Mouse (Mus musculus): Measurements from ENCODE around the gene Zfp981.
A peak's percentile ranks its signal among the peaks of the same experiment; 100 is the strongest.
"Not testable (repeated sequence)": the region's sequence is repeated elsewhere in the genome, so short reads cannot be mapped to it uniquely, and the experiment has no call there.

Zfp981 gene

DNA sequence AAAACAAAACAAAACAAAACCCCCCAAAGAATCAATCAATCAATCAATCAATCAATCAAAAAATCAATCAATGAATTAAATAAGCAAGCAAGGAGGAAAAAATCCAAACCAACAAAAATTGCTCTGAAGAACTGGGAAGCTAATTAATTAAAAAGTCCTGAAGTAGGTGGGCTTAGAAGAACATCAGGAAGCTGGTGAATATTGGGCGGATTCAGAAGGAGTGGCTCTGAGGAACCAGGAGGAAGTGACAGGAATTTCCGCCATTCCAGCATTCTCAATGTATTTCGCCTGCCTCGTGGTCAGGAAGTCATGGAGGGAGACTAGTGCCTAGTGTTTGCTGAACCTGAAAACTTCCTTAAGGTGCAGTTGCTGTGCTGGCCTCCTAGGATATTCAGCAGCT, at the start of gene Zfp981:
Gene Zfp981, plus strand, starts transcription at position 301 of the 400 bp plus-strand sequence.
- not testable (repeated sequence) for DNase-seq (ENCODE audit: low read depth, low spot score)

DNA sequence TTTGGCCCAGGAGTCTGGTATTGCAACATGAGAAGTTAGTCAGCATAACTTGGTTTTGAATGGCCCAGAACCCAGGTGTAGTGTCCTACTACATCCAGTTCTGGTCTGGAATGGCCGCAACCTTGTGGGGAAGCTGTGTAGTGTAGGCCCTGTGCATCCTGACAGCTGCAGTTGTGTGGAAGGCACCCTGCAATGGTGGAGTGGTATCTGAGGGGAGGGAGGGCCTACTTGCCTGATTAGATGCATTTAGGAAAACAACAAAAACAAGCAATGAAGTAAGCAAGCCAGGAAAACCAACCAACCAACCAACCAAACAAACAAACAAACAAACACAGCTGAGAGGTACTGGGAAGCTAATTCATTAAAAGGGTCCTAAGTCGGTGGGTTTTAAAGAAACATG, 49.3 kb upstream of the Zfp981 start:
- not testable (repeated sequence) for DNase-seq (ENCODE audit: low read depth, low spot score)

DNA sequence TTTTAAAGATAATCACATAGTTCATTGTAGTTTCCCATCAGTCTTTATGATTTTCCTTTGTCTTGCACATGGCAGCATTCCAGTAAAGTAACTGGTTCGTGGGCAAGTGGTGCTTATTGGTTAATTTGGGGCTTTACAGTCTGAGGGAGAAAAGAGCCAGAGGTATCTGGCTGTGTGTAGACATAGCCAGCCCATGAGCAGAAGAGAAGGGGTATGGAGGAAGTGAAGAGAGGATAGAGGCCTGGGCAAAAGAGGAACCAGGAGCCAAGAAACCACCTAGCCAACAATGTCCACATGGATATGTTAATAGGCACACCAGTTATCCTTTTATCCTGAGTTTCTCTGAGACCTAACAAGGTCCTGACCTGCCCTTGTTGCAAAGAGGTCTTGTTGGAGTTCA, 47.7 kb upstream of the Zfp981 start:
- DNase-seq (ENCODE audit: low read depth, low spot score): not testable (repeated sequence)

DNA sequence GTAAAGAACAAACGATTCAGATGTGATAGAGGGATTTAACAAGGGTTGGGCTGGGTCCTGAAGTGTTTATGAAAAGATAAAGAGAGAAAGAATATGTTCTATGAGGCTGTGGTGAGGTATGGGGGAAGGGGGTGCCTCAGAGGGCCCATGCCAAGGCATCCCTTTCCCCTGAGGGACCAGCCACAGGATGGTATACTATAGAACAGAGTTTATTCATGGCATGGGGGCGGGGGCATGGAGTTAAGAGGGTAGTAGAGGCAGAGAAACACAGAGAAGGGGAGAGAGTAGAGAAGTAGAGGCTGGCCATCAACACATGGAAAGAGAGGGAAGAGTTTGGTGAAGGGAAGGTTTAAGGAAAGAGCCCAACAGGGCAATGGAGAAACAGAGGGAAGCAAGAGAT, 46.9 kb upstream of the Zfp981 start:
- DNase-seq (ENCODE audit: low read depth, low spot score): no peak

DNA sequence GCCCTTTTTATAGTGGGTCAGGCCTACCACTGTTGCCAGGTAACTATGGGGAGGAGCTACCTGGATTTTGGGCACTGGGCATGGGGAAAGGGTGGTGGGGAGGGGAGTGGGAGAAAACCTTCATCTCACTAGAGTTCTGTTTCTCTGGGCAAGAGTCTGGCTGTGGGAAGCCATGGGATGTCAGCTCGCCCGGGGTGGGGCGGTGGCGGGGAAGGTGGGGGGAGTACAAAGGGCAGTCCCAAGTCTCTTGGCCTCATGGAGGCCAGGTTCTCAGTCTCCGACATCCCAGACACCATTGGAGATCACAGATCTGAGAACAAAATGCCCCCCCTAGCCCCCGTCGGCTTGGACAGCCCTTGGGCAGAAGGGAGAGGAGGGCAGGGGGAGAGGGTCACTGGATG, 46.5 kb upstream of the Zfp981 start:
- no peak for DNase-seq (ENCODE audit: low read depth, low spot score)

DNA sequence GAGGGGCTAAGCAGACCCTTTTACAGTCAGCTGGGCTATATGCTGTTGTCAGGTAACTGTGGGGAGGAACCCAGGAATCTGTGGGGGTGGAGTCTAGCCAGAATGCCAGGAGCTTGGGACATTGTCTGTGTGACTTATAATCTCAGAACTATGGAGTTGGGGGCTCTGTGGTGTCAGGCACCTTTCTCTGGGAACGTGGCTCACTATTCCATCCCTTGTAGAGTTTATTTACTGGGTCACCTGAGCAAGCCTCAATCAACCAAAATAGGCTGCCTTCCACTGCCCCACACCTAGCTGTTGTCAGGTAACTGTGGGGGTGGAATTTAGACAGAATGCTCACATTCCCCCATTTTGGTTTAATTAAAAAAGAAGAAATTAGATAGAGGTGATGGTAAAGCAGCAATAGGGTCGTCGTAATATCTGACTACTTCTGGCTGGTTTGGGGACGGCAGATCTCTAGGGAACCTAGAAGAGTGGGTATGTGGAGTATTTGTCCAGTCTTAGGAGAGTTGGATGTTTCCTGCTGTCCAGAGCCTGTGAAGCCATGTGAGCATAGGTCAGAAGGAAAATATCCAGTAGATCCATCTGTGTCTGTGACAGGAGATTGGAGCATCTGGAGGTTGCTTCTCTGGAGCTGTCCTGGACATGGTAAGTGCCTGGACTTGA, 45.6 kb upstream of the Zfp981 start:
- DNase-seq (ENCODE audit: low read depth, low spot score): peak; percentile 17

DNA sequence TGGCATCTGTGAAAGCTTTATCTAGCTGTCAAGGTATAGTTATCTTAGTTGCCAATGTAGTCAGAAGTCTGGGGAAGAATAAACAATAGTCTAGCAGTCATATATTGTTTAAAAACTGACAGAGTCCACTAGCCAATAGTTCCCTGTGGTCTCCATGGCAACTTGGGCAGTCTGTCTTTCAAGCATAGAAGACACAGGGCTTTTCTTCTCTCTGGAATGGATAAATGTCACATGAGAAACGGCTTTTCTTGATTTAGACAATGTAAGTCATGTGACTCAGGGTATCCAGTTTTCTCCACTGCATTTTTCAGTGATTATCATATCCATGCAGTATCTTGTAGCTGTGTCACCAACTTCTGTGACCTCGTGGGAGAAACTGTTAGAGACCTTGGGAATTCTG, 44.7 kb upstream of the Zfp981 start:
- DNase-seq (ENCODE audit: low read depth, low spot score): no peak

DNA sequence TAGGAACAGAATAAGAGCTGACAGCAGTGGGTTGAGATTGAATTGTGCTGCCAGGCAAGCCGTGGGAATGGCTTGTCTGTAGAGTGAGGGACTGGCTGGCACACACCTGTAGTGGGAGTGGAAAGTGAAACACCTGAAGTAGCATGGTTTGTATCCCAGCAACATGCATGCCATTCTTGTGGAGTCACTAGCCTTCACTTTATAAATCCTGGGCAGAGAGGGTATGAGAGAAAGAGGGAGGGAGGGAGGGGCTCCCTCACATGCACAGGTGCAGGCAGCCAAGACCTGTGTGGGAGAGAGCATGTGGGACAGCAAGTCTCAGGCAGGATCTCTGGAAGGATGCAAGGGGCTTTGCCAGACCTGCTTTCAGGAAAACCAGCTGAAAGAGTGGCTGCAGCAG, 44.1 kb upstream of the Zfp981 start:
- no peak for DNase-seq (ENCODE audit: low read depth, low spot score)

DNA sequence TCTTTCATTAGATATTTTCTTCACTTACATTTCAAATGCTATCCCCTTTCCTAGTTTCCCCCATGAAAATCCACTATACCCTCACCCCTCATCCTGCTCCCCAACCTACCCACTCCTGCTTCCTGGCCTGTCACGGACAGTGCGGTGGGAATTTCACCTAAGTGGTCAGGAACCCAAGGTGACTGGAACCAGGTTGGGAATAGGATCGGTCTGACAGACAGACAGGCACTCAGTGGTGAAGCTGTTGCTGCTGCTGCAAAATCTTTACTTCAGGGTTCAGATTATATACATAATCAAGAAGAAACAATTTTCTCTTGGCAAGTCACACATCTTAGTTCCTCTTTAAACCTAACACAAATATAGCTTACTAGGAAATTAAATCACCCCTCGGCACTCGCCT, 42.0 kb upstream of the Zfp981 start:
- not testable (repeated sequence) for DNase-seq (ENCODE audit: low read depth, low spot score)

DNA sequence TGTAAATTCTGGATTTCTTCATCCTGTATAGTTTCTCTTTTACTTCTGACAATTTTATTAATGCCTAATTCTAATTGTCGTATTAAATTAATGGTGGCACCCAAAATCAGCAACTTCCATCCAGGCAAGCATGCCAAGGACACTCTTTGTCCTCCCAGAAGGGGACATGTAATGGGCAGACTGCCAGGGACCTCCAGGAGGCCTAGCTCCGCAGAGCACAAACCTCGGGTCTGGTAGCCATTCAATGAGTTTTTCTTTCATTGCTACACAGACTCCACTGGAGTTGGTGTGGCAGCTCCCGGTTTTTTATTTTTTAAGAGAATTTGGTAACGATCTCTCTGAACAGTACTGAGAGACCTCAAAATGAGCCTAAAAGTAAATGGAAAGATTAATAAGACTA, 41.1 kb upstream of the Zfp981 start:
- not testable (repeated sequence) for DNase-seq (ENCODE audit: low read depth, low spot score)

DNA sequence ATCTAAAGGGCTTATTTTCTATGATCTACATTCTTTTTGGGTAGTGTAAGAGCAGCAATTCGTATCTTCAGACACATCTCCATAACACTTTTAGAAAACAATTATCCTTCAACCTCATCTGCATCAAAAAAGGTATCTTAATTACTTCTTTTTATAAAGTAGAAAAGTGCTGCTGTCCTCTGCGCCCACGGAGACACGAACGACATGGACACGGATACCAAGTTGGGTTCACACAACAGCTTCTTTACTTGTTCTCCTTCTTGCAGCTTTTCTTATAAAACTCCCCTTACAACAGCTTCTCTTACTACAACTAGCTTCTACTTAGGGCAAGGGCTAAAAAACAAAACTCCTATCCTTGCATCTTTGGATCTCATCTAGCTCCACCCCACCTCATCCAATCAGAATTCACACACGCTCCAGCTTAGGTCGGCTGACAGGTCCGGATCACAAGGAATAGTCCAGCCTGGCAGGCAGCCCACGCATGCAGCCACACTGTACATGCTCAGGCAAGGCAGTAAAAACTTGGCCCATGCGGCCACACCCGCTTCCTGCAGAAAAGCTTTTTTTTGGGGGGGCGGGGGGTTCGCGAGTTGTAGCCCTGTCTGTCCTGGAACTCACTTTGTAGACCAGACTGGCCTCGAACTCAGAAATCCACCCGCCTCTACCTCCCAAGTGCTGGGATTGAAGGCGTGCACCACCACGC, 38.0 kb upstream of the Zfp981 start:
- not testable (repeated sequence) for DNase-seq (ENCODE audit: low read depth, low spot score)

DNA sequence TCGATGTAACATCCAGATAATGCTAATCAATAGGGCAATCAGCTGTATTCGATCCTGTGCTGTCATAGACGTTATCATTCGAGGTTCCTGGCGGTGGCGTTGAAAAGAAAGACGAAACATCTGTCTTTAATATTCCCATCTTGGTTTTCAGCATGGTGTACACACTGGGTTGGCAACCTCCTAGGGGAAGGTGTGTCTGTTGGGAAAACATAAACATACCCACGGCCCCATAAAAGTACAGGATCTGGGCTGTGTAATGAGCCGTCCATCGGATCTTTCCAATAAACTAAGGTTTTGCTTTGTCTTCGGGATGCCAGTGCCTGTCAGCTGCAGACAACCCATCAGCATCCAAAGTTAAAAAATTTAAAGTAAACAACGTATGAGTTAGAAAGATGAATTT, 31.8 kb upstream of the Zfp981 start:
- not testable (repeated sequence) for DNase-seq (ENCODE audit: low read depth, low spot score)

DNA sequence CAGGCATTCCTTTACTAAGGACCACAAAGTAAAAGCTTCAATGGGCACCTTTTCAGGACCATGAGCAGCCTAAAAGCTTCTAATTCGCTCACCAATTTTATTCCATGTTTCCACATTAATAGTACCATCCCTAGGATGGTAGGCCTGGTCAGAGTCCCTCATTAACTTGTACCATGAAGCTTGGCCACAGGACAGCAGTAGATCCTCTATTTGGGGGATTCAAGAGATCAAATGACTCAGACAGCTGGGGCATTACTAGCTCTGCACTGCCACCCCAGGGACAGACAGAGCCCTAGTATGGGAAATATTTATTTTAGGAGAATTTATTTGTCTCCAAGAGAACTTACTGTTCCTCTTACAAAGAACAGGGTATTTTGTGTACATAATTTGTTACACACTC, 27.6 kb upstream of the Zfp981 start:
- DNase-seq (ENCODE audit: low read depth, low spot score): not testable (repeated sequence)

DNA sequence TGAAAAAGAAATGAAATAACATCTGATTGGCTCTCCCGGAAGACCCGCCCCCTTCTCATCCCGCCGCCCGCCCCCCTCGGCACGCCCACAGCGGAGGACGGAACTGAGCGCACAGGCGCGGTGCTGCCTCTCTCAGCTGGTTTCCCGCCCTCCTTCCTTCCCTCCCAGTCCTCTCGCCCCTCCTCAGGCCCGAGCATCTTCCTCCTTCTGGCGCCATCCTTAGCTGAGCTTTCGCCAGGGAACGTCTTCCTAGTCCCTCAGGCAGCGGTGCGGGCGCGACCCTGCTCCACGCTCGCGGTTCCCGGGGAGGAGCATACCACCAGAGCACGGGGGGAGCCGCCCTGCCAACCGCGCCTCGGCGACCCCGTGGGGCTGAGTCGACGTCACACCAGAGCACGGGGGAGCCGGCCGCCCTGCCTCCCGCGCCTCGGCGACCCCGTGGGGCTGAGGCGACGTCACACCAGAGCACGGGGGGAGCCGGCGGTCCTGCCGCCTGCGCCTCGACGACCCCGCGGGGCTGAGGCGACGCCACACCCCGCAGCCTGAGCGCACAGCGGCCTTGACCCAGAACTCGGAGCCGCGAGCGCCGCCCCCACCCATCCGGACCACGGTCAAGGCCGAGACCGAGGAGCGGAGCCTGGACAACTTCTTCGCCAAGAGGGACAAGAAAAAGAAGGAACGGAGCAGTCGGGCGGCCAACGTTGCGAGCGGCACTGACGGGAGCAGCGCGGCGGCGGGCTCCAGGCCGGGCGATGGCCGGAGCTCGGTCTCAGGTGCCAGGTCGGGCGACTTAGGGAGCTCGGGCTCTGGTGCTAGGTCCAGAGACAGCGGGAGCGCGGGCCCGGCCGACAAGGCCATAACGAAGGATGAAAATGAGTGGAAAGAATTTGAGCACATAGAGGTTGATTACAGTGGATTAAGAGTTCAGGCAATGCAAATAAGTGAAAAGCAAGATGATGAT, 26.8 kb upstream of the Zfp981 start:
- DNase-seq (ENCODE audit: low read depth, low spot score): not testable (repeated sequence)

DNA sequence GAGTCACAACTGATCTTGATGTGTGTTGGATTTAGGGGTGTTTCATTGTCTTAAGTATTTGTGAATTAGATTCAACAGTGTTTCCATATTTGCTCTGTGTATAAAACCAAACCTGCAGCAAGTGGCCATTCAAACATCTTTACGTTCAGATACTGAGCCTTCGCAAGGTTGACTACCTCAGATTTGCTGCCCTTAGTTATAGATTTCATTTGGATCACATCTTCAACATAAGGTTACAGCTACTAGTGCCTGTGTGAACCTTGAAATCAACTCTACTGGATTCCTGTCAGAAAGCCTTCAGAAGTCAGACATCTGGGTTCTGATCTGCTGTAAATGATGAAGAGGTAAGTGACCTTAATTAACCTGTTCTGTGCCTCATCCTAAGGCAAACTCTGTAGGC, 25.6 kb upstream of the Zfp981 start:
- DNase-seq (ENCODE audit: low read depth, low spot score): not testable (repeated sequence)

DNA sequence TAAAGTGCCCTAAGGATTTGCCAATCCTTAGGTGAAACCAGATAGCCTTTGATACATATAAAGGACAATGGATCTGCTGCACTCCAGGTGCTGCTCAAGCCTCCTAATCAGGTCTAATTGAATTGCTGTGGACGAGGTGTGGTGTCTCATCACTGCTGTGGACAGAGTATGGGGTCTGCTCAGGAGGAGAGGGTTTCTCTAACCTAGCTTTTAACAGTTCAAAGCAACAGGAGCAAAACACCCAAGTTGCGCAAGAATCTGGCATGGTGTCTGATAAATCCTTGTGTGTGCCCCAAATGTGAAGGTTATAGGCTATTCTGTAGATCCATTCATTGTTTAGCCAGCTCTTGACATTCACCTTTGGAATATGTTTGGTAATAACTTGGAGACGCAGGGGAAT, 24.9 kb upstream of the Zfp981 start:
- not testable (repeated sequence) for DNase-seq (ENCODE audit: low read depth, low spot score)

DNA sequence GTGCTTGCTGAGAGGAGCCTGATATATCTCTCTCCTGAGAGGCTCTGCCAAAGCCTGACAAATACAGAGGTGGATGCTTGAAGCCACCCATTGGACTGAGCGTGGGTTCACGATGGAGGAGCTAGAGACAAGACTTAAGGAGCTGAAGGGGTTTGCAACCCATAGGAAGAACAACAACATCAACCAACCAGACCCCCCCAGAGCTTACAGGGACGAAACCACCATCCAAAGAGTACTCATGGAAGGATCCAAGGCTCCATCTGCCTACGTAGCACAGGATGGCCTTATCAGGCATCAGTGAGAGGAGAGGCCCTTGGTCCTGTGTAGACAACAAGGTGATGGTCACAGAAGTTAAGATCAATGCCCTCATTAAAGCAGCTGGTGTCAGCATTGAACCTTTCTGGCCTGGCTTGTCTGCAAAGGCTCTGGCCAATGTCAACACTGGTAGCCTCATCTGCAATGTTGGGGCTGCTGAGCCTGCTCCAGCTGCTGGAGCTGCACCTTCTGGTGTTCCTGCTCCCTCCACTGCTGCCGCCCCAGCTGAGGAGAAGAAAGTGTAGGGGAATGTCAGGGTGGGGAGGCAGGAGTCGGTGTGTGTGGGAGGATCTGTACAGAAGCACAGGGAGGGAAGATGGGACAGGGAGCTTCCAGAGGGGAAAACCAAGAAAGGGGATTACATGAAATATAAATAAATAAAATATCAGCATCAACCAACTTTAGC, 21.3 kb upstream of the Zfp981 start:
- not testable (repeated sequence) for DNase-seq (ENCODE audit: low read depth, low spot score)

DNA sequence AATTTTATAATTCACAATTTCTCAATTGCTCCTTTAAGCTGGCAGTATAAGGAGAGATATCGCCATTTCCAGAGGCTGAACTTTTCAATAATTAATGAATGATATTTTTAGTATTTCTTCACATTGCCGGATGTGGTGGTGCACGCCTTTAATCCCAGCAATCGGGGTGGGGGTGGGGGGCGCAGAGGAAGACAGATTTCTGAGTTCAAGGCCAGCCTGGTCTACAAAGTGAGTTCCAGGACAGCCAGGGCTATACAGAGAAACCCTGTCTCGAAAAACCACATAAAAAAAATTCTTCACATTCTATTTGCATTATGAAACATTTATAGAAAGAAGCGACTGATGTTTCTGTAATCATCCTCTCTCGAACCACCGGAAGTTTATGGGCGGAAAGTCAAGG, 19.3 kb upstream of the Zfp981 start:
- not testable (repeated sequence) for DNase-seq (ENCODE audit: low read depth, low spot score)

DNA sequence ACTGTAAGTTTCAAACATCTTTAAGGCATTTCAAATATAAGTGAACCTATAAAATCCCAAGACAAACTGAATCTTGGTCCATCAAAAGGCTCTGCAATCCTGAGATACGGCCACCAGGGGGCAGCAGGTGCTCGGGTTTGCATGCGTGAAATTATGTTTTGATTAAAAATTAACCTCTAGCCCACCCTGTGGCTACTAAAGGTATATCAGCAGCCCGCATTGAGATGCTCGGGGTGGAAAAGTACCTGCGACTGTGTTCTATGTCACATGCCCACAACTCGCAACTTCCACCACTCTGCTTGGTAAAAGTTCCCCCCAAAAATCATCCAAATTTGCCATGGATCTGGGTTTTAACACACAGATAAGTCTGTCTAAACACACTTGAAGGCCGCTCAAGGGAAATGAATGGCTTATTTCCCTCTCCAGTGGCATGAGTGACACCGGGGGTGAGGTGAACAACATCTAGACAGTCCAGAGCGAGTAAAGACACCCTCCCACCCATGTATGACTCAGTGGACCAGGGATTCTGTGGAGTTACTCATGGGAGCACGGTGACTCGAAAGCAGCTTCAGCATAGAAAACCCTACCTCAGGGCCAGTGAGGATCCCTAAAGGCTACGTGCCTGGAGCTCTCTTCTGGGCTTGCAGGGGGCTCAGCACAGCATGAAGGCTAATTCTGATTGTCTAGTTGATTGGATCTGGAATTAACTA, 18.1 kb upstream of the Zfp981 start:
- DNase-seq (ENCODE audit: low read depth, low spot score): not testable (repeated sequence)

DNA sequence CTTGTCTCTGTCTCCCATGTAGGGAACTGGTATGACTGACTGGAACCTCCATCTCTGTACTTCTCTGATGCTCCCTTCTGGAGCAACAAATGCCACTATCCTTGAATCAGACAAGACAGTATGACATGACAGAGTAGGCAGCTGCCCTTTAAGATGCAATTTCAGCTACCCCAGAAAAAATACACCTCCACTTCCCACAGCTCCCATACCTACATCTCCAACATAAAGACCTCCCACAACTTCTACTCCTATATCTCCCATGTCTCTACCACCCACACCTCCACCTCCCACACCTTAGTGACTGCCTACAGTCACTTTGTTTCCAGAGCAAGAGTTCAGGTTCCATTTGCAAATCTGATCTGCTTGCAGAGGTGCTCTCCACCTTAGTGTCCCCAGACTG, 17.2 kb upstream of the Zfp981 start:
- not testable (repeated sequence) for DNase-seq (ENCODE audit: low read depth, low spot score)
